Mouse (Mus musculus): ENCODE measurements at regions not wholly inside any gene's neighbourhood (a gene's known extent, or its start where the extent isn't known, plus 50 kb on each side); places are given as distances from the start of the nearest gene placed in this dataset.

DNA sequence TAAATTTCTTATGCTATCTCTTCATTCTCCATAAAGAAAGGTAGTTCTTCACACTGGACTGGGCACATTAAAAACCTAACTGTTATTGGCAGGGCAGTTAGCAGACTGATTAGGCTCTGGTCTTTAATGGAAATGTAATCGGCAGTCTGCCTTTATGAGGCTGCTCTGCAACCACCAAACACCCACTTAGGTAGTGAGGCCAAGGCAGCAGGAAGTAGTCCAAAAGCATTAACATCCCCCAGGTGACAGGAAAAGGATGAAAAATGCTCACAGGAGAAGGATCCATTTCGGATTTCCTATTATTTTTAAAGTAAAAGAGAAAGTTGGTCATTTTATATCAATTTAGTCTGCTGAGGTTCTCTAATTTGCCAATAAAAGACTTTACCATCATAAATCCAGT lies 528.9 kb upstream of the Dppa4 start:
- DNase-seq (ENCODE audit: low spot score in 2 of 2) = no peak
- Histone ChIP-seq H3K4me3 (no peak overlapping the region), H3K27ac (no peak overlapping the region)
- TF ChIP-seq CTCF (conservative IDR thresholded peaks at IDR 0.05) = no peak

- no peak for DNase-seq (ENCODE audit: low spot score in 2 of 2)
- Histone ChIP-seq H3K4me3 (no peak overlapping the region), H3K27ac (no peak overlapping the region)
- no peak for TF ChIP-seq CTCF (conservative IDR thresholded peaks at IDR 0.05)
These were observed 525.2 kb upstream of the Dppa4 start for GRCm38 (mm10) chr16:47758296-47758695.

DNA sequence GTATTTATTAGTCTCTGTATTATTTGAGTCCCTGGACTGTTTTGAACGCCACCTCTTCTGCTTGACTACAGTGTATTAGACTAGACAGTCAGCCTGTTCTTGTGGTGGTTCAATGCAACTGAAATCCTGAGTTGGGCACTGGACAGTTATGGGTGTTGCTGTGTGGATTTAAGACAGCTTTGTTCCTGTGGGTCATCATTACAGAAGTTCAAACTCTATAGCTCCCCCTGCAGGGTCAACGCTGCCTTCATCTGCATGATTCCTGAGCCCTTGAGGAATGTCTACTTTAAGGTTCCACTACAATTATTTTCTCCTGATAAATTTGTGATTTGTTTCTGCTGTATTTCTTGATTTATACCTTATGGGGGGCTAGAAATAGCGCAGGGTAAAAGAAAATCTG lies 517.8 kb upstream of the Dppa4 start:
- DNase-seq (ENCODE audit: low spot score in 2 of 2) = peak in 1 of 2 experiments; percentile 14
- peak; percentile 70 for TF ChIP-seq CTCF (conservative IDR thresholded peaks at IDR 0.05)
- no peak overlapping the region for H3K4me3 ChIP-seq
- H3K27ac ChIP-seq = no peak overlapping the region

- Histone ChIP-seq H3K27ac (no peak overlapping the region), H3K4me3 (no peak overlapping the region)
- DNase-seq (ENCODE audit: low spot score in 2 of 2) = no peak
- TF ChIP-seq CTCF (conservative IDR thresholded peaks at IDR 0.05) = no peak
These were observed 495.0 kb upstream of the Dppa4 start for GRCm38 (mm10) chr16:47788515-47788914.

- no peak for TF ChIP-seq CTCF (conservative IDR thresholded peaks at IDR 0.05)
- Histone ChIP-seq H3K27ac (no peak overlapping the region), H3K4me3 (no peak overlapping the region)
- DNase-seq (ENCODE audit: low spot score in 2 of 2) = no peak
These were observed 492.9 kb upstream of the Dppa4 start for GRCm38 (mm10) chr16:47790666-47791065.

DNA sequence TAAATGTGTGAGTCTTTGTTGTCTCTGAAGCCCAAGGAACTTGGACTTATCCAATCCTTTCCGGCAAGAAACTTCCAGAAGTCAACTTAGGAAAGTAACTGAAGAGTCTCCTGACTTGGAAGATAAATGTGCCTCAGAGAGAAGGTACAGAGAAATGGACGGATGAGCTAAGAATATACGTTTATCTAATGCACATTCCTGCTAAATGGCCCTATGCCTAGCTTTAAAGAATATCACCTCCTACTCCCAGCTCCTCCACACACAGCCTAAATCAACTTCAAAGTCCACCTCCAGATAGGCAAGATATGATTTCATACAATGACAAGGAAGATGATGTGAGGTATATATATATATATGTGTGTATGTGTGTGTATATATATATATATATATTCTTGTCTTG lies 492.1 kb upstream of the Dppa4 start:
- no peak overlapping the region for H3K27ac ChIP-seq
- DNase-seq (ENCODE audit: low spot score in 2 of 2) = no peak

DNA sequence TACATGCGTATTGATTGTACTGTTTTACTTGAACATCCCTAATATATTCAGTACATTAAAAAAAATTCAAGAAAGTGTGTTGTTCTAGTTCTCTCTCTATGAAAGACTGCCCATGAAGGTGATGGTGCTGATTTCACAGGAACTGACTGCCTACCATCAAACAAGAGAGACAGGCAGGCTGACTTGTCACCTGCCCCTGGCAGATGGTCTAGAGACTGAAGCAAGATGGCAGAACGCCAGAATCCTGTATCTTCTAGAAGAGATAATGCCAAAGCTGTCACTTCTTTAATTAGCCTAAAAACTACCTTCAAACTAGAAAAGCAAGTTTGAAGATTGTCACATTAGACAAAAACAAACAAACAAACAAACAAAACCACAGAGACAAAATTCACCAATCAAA lies 484.7 kb upstream of the Dppa4 start:
- H3K27ac ChIP-seq = no peak overlapping the region
- no peak overlapping the region for H3K4me3 ChIP-seq
- no peak for TF ChIP-seq CTCF (conservative IDR thresholded peaks at IDR 0.05)
- peak in 1 of 2 experiments; percentile 16 for DNase-seq (ENCODE audit: low spot score in 2 of 2)

More for the DNA sequence above, 492.1 kb upstream of the Dppa4 start:
- TF ChIP-seq CTCF (conservative IDR thresholded peaks at IDR 0.05) = no peak
- no peak overlapping the region for H3K4me3 ChIP-seq

DNA sequence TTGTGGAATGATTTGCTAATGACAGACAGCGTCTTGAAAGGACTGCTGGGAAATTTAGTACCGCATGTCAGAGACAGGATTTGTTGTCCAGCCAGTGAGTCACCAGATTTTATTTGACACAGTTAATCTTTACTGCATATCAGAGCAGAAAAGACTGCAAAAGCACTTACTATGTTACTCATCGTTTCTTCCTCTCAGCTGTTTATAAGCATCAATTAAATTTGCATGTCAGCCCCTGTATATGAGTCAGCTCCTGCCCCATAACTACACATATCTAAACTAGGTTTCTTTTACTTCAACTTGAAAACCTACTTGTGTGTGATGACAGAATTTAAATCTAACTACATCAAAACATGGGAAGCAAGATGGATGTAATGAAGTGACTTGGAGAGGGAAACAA lies 440.4 kb upstream of the Dppa4 start:
- DNase-seq (ENCODE audit: low spot score in 2 of 2) = no peak
- TF ChIP-seq CTCF (conservative IDR thresholded peaks at IDR 0.05) = no peak
- no peak overlapping the region for H3K27ac ChIP-seq
- no peak overlapping the region for H3K4me3 ChIP-seq

GRCm38 (mm10) chr16:47851631-47852030 lies 431.9 kb upstream of the Dppa4 start:
- no peak for DNase-seq (ENCODE audit: low spot score in 2 of 2)
- TF ChIP-seq CTCF (conservative IDR thresholded peaks at IDR 0.05) = no peak
- no peak overlapping the region for H3K4me3 ChIP-seq
- no peak overlapping the region for H3K27ac ChIP-seq

- no peak for DNase-seq (ENCODE audit: low spot score in 2 of 2)
- TF ChIP-seq CTCF (conservative IDR thresholded peaks at IDR 0.05) = no peak
- Histone ChIP-seq H3K27ac (no peak overlapping the region), H3K4me3 (no peak overlapping the region)
These were observed 423.7 kb upstream of the Dppa4 start for GRCm38 (mm10) chr16:47859840-47860239.

DNA sequence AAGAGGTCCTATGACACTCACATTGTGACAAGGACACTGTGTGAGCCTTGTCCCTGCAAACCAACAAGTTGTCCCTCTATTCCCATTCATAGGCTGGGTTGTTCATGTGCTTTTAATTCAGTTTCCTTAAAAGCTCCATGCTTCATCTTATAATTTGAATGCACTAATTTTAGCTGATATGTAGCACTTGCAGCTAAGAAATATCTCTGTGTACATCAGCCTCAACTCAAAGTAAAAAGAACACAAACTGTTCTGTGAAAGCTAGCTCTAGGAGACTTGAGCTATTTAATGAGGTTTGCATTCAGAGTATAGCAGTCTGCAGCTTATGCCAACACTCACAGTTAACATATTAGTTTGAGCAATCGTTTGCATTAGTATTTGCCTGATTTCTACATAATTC lies 408.3 kb upstream of the Dppa4 start:
- Histone ChIP-seq H3K27ac (no peak overlapping the region), H3K4me3 (no peak overlapping the region)
- TF ChIP-seq CTCF (conservative IDR thresholded peaks at IDR 0.05) = no peak
- no peak for DNase-seq (ENCODE audit: low spot score in 2 of 2)

- DNase-seq (ENCODE audit: low spot score in 2 of 2) = peak; percentile 11 to 13
- peak; percentile 84 for TF ChIP-seq CTCF (conservative IDR thresholded peaks at IDR 0.05)
- no peak overlapping the region for H3K27ac ChIP-seq
These were observed 400.1 kb upstream of the Dppa4 start for GRCm38 (mm10) chr16:47883476-47883875.

DNA sequence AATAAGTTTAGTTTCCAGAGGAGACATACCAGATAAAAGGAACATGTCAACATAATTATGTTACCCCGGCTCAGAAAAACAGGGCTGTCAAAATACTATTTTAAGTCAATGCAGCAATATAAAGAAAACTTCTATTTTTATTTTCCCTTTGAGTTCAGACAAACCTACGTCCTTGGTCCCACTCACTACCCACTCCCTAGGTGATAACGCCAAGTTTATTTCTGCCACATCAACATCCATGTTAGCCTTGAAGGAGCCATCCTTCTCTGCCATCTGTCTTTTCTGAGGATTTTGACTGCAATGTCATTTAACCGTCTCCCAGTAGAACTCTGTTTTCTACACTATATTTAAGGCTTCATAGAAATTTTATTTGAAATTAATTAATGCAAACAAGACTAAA lies 396.5 kb upstream of the Dppa4 start:
- TF ChIP-seq CTCF (conservative IDR thresholded peaks at IDR 0.05) = no peak
- no peak for DNase-seq (ENCODE audit: low spot score in 2 of 2)
- no peak overlapping the region for H3K4me3 ChIP-seq
- no peak overlapping the region for H3K27ac ChIP-seq

More at GRCm38 (mm10) chr16:47883476-47883875, 400.1 kb upstream of the Dppa4 start:
- H3K4me3 ChIP-seq = no peak overlapping the region

DNA sequence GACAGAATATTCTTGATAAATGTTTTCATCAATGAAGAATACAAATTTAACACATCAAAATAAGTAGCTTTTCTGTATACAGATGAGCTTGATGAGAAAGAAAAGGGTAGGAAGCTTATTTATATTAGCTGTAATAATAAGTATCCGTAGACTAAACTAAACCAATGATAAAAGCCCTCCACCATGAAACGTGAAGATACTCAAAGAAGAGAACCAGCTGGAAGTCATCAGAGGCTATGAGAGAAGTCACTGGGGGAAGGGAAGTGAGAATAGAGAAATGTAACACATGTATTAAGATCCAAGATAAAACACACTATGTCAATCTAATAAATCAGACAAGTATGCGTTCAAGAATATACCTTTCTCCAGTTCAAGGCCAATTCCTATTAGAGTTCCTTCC lies 382.7 kb upstream of the Dppa4 start:
- DNase-seq (ENCODE audit: low spot score in 2 of 2) = no peak
- no peak for TF ChIP-seq CTCF (conservative IDR thresholded peaks at IDR 0.05)
- H3K27ac ChIP-seq = no peak overlapping the region
- no peak overlapping the region for H3K4me3 ChIP-seq

DNA sequence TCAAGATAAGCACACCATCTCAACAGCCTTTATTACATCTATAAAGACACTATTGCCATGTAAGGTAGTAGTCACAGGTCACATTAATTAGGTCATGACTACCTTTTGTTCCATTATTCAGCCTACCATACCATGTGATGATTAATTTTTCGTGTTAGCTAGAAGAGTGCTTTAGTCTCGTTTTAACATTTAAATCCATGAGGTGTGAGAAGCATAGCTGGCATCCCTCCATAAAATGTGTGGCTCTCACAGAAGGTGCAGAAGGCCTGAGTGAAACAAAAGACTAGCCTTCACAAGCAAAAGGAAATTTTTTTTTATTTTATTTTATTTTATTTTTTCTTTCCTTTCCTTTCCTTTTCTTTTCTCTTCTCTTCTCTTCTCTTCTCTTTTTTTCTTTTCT lies 345.5 kb upstream of the Dppa4 start:
- no peak overlapping the region for H3K4me3 ChIP-seq
- no peak for DNase-seq (ENCODE audit: low spot score in 2 of 2)
- H3K27ac ChIP-seq = no peak overlapping the region
- no peak for TF ChIP-seq CTCF (conservative IDR thresholded peaks at IDR 0.05)
